Mouse (Mus musculus): ENCODE results near the gene Trak1.

Trak1 gene

DNA sequence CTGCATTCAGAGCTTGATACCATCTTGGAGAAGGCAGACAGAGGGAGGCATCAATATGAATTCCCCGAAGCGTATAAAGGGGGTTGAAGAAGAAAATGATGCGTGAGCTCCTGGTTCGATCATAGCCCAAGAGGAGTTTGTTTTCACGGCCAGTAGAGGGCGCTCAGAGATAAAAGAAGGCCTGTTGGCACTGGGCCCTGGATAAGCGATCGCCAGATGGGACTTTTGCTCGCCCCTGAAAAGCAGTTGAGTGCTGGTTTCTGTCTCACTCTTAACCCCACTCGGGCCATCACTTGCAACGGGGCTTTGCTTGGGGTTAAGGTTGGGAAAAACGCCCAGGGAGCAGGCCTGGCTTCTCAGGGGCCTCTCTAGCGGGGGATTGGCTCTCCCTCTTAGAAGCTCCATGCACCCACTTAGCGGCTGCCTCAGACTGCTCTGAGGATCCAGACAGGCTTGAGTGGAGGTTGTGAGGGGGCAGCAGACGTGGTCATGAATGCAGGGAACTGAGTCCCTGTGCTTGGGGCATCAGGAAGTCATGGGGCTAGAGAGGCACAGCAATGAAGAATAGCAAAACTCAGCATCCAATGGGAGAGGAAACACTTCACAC, 180.1 kb downstream of the Trak1 start:
- peak; percentile 47 for DNase-seq (ENCODE audit: low read depth, low spot score)

DNA sequence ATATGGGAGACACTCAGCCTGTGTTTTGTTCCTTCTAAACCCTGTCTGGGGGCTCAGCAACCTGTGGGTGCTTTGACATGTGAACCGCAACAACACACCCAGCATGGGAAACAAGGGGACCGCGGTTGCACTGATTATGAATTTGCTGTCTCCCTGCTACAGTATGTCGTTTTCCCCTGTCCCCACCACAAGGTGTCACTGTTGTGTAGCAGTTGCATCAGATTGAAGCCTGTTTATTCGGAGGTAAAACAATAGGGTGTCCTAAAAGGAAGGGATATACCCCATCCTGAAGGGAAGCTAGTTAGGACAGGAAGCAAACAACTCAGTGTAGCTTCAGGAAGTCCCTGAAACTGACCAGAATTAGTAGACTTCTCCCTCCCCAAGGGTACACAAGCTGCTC, 182.2 kb downstream of the Trak1 start:
- DNase-seq (ENCODE audit: low read depth, low spot score): peak; percentile 52

DNA sequence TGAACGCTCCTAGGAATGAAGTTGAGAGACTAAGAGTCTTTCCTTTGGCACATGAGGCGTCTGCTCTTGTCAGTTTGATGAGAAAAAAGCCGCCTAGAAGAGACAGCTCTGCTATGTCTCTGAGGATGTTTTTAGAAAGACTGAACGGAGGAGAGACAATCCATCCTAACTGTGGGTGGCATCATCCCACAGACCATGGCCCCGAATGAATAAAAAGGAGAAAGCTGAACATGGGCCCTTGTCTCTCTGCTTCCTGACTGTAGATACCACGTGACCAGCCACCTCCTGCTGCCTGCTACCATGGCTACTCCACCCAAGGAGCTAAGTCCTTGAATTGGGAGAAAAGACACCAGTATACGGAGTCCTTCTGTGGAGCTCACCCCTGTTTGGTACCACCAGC, 189.9 kb downstream of the Trak1 start:
- DNase-seq (ENCODE audit: low read depth, low spot score): no peak

GRCm38 (mm10) chr9:121491592-121492240, 194.4 kb downstream of the Trak1 start:
- no peak for DNase-seq (ENCODE audit: low read depth, low spot score)

DNA sequence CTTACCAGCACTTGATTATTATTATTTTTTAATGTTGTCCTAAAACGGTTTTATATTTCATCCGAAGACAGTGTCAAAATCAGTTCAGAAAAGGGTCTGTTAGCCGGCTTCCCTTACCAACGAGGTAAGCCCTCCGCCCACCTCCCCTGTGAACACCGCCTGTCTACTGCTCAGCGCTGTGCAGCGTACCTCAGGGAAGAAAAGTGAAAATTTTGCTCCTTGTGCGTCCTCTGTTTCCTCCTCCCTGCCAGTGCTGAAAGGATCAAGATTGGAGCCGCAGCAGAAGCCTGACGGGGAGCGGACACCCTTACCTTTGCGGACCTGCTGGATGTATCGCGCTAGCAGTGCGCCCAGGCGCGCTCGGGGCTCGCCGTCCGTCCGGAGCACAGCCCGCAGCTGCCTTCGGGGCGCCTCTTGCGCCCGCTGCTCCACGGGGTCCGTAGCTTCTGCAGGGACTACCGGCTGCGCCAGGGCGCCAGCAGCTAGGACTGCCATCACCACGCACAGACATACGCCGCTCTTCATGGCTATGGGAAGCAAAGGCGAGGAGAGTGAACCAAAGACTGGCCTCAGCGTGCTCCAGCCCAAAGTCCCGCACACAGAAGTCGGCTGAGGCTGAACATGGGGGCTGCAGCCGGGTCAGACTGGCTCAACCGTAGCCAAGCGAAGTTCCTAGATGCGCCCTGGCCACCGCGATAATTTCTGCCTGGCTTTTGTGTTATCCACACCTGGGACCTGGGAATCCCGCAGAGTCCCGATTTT, 196.9 kb downstream of the Trak1 start:
- peak; percentile 38 for DNase-seq (ENCODE audit: low read depth, low spot score)

GRCm38 (mm10) chr9:121495529-121495928, 198.2 kb downstream of the Trak1 start, which contains the start of gene Cck:
Cck (minus strand) TSS chr9:121495694.
- no peak for DNase-seq (ENCODE audit: low read depth, low spot score)

DNA sequence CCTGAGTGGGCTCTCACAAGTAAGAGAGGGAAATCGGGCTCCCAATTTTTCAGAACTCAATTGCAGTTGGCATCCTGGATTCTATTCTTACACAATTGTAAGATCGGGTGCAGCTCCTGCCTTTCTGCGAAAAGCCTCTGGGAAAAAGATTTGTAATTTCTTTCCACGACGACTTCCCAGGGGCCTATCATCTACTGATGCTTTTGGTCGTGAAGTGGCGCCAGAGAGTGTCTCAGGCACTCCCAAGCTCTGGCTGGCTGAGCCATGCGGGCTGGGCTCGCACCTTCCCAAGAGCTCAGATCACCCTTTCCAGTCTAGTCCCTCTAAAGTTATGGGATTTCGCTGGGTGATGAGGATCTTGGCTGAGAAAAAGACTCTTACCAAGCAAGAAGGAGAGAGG, 198.8 kb downstream of the Trak1 start:
- DNase-seq (ENCODE audit: low read depth, low spot score): no peak

DNA sequence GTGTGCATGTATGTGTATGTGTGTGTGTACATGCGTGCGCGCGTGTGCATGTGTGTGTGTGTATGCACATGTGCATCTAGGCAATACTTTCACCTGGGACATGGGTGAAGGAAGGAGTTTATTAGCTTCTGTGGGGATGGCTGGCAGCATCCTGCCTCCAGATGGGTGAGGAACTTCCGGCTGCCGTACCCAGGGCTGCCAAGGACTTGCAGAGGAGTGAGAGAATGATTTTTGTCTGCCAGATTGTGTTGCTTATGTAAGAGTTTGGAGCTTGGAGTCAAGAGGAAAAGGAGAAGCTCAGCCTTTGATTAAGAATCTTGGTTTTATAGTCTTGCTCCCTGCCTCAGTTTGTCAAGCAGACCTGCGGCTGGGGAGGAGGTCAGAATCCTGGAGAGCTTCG, 208.0 kb downstream of the Trak1 start:
- DNase-seq (ENCODE audit: low read depth, low spot score): no peak

DNA sequence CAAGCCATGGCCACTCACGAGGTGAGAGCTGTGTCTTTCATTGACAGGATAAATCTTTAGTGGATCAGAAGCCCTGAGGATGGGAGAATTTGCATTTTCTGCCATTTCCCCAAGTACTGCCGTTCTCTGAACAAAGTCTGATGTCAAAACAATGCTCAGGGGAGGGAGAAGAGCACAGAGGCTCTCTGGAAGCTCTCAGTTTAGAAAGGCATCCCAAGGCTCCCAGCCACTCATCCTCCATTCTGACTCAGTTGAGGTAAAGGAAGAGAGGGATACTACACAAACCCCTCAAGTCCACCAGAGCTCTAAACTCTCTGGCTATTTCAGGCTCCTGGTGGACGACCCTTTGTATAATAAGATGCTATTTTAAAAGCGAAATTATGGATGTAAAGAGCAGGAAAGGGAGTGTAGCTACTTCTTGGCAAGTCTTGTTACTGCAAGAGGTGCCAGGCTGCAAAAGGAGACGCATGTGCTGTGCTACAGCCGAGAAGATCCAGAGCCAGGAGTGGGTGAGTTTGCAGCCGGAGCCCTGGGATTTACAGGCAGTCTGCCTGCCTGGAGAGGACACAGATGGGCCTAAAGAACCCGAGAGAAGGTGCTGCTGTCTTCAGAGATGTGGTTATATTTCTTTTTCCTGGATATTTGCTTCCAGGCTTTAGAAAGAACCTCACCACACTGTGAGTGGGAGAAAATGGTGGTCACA, 209.3 kb downstream of the Trak1 start:
- DNase-seq (ENCODE audit: low read depth, low spot score): no peak

- no peak for DNase-seq (ENCODE audit: low read depth, low spot score)
These were observed 214.6 kb downstream of the Trak1 start for GRCm38 (mm10) chr9:121511911-121512310.

- no peak for DNase-seq (ENCODE audit: low read depth, low spot score)
These were observed 217.2 kb downstream of the Trak1 start for GRCm38 (mm10) chr9:121514462-121514861.

- DNase-seq (ENCODE audit: low read depth, low spot score): no peak
These were observed 222.7 kb downstream of the Trak1 start for GRCm38 (mm10) chr9:121520047-121520446.

Data from WW6 (cell line).